Mouse (Mus musculus) G1E (cell line): Measurements from ENCODE around the gene Akap7.

Source experiments
- CTCF ChIP-seq: IDR thresholded peaks from 2 replicates; pipeline ENCODE4 v1.5.1; 2012; ENCODE audit warnings: low read depth, low read length, inconsistent platforms, mixed read lengths
- POLR2AphosphoS5 ChIP-seq: IDR thresholded peaks from 2 replicates; pipeline ENCODE4 v1.6.1; 2012; ENCODE audit warnings: low read depth, low read length, inconsistent platforms; ENCODE audit not compliant: insufficient replicate concordance
- TAL1 ChIP-seq: conservative IDR thresholded peaks from 2 replicates; pipeline ENCODE4 v1.6.1; 2012; ENCODE audit warnings: low read depth, low read length, inconsistent platforms, mixed read lengths

GRCm38 (mm10) chr10:25319531-25319930 lies 11.9 kb upstream of the Akap7 start:
- no peak for TF ChIP-seq CTCF
- no peak for TF ChIP-seq TAL1
- TF ChIP-seq POLR2AphosphoS5: no peak
